Mouse (Mus musculus) liver, embryonic 14.5 days (tissue): ENCODE measurements at regions not wholly inside any gene's neighbourhood (a gene's known extent, or its start where the extent isn't known, plus 50 kb on each side); places are given as distances from the start of the nearest gene placed in this dataset.

ENCODE experiments used
- CTCF ChIP-seq: IDR thresholded peaks from 2 replicates; pipeline ENCODE4 v1.5.1; 2016; ENCODE audit warnings: antibody characterized with exemption, low read depth, control low read depth
- EP300 ChIP-seq: IDR thresholded peaks from 2 replicates; pipeline ENCODE4 v1.6.1; 2016; ENCODE audit warnings: antibody characterized with exemption, low read depth

GRCm38 (mm10) chr1:144337572-144337971 is 88.5 kb upstream of the Rgs1 start:
- no peak for TF ChIP-seq CTCF
- no peak for TF ChIP-seq EP300
